Mouse (Mus musculus) cortical plate, adult 2 months (tissue): Measurements from ENCODE around the gene Pcca.

ENCODE experiments used
- CTCF ChIP-seq: fragments of 200-500 bp; IDR thresholded peaks from 2 replicates; pipeline ENCODE4 v1.5.1; 2011; ENCODE audit warnings: mild to moderate bottlenecking, control low read depth, low read length; ENCODE audit not compliant: insufficient read depth; ENCODE audit errors: extremely low read depth
- POLR2A ChIP-seq: fragments of 200-500 bp; IDR thresholded peaks from 2 replicates; pipeline ENCODE4 v1.6.1; 2011; ENCODE audit warnings: mild to moderate bottlenecking, low read length, control low read depth; ENCODE audit not compliant: insufficient read depth; ENCODE audit errors: extremely low read depth

- no peak for TF ChIP-seq CTCF
- no peak for TF ChIP-seq POLR2A
Measured at GRCm38 (mm10) chr14:122612317-122612716, 78.2 kb downstream of the Pcca start.
